Mouse (Mus musculus): ENCODE data around the gene Pxylp1.

Gene Pxylp1

GRCm38 (mm10) chr9:96818822-96819481 lies 73.5 kb downstream of the Pxylp1 start:
- DNase-seq = no peak

DNA sequence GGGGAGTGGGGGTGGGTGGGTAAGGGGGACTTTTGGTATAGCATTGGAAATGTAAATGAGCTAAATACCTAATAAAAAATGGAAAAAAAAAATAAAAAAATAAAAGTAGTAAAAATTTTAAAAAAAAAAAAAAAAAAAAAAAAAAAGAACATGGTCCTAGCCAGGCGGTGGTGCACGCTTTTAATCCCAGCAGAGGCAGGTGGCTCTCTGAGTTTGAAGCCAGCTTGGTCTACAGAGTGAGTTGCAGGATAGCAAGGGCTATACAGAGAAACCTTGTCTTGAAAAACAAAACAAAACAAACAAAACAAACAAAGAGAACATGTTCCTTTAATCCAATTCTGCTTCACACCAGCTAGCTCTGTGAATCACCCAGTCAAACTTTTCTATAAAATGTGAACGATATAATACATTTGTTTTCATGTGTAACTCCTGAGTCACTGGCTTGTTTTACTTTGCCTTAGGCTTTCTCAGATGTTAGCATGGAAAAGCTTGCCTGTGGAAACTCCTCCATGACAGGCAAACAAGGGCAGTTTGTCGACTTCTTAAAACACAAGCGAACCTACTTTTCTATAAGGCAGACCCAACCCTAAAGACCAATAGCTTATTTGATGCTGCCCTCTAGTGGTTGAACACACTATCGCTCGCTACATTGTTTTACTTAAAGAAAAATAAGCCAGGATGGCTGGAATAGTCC lies 74.2 kb downstream of the Pxylp1 start:
- DNase-seq = peak; percentile 75

- no peak for DNase-seq
Observed at GRCm38 (mm10) chr9:96811996-96812395, 80.5 kb downstream of the Pxylp1 start.

DNA sequence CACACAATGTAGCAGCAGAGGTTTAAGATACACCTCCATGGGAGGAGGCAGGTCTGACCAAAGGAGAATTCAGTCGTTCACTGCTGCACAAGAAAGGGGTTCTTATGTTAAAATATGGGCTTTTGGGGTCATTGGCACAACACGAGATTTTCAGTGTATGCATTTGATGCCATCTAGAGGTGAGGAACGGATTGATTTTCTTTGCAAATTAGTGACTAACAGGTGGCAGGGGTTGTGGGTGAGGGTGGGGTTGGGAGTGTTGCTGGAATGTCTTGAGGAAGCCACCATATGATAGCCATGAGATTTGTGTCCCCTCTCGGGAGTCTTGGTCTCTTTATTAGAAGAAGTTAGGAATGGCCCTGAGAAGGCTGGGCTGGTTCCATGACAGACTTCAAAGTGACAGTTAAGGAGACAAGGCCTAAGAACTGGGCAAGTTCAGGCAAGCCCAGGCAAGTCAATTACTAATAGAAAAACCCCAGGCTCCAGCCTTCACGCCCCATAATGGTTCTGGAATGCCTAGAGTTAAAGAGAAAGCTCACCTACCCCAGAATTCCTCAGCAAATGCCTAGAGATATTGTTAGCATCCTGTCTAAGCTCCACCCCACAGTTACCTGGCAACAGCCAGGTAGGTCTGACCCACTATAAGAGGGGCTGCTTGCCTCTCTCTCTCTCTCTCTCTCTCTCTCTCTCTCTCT lies 92.2 kb downstream of the Pxylp1 start:
- DNase-seq = no peak

DNA sequence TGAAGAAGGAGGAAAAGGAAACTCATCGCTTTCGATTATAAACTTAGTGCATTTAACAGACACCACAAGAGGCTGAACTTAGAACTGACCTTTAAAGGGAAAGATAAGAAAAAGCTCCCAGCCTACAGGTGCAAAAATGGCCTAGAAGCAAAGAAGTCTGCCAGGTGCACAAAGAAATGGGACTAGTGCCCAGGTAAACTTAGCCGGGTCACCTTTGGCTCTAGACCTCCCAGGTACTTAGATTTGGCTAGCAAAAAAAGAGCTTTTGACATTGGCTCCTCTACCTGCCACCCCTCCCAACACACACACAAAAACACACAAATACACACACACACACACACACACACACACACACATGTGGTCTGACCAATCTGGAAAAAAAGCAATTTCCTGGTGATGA lies 95.2 kb downstream of the Pxylp1 start:
- DNase-seq = no peak

- peak; percentile 59 to 64 for DNase-seq
Observed at GRCm38 (mm10) chr9:96795399-96795928, 97.0 kb downstream of the Pxylp1 start.

GRCm38 (mm10) chr9:96794601-96795000 lies 97.9 kb downstream of the Pxylp1 start:
- DNase-seq = no peak

GRCm38 (mm10) chr9:96792543-96792942 lies 99.9 kb downstream of the Pxylp1 start:
- DNase-seq = no peak

- no peak for DNase-seq
Observed at GRCm38 (mm10) chr9:96790389-96791007, 102.0 kb downstream of the Pxylp1 start.

- no peak for DNase-seq
Observed at GRCm38 (mm10) chr9:96789906-96790305, 102.6 kb downstream of the Pxylp1 start.

DNA sequence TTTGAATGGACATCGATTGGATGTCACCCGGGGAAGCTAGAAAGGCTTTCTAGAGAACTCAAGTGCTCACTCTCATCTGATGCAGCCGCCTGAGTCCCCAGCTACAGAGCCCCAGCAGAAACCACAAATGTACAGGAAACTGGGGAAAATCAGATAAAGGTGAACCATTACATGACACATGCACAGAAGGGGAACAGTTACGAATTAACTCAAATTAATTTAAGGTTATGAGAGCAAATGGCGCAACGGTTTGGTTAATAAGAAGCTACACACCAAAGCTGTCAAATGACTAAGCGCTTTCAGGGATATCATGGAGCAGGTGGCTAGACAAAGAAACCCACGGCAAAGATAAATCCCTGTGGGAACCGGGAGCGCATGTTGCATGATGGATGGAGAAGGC lies 104.7 kb downstream of the Pxylp1 start:
- DNase-seq = no peak

DNA sequence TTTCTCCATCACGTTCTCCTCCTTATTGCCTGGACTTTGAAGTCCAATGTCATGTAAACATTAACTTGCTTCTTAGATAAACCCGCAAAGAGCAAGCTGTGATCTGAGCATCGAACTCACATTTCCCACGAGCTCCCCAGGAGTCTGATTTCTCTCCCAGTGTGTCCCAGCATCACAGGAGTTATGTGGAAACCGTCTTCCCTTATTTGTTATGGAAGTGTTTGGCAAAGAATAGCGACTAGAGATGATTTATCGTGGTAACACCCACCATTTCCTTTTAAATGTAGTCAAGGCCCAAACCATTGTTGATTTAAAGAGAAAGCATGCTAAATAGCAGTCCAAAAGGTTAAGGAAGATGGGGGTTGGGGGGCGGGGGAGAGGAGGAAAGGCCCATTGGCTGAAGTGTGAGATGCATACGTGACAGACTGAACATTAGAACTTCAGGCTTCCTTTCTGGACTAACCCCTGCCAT lies 106.6 kb downstream of the Pxylp1 start:
- DNase-seq = no peak

- DNase-seq = no peak
Observed at GRCm38 (mm10) chr9:96785187-96785586, 107.3 kb downstream of the Pxylp1 start.

- no peak for DNase-seq
Observed at GRCm38 (mm10) chr9:96783667-96784066, 108.8 kb downstream of the Pxylp1 start.

DNA sequence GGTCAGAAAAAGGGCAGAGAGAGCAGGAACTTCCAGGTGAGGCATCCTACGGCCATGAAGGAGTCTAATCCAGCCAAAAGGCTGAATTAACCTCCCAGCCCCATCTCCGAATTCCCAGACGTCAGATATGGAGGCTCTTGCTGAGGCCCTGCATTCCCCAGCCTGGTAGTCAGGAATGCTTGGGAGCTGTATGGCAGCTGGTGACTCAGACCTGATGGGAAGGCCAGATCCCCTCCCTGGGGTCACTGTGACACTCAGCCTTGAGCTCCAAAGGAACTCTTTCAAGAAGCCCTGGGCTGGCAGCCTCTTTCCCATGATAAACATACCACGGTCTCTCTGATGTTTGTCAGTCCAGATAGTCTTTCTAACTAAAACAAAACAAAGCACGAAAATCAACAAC lies 109.2 kb downstream of the Pxylp1 start:
- no peak for DNase-seq

- no peak for DNase-seq
Observed at GRCm38 (mm10) chr9:96782062-96782461, 110.4 kb downstream of the Pxylp1 start.
